ENCODE assay signal across 9 mouse cellular contexts in genomic region chr2:25931249-25931859, GRCm38 (mm10). TPM values are rescaled to one million over a fixed set of nuclear protein-coding genes. Genes with fewer than 3 reads are reported as not detected.
DNase-seq lines count a peak whose midpoint lies in the region; ATAC-seq and TF ChIP-seq lines count a peak whose summit lies in the region.
"Had no signal": no experiment of that assay in that cellular context is flagged by ENCODE, and none has a peak within 500 bp of the region (broad histone marks: within the 10 kb centered on the region; RNA-seq: fewer than 3 reads in every experiment).

No protein-coding gene starts in this region.

- H3K27ac ChIP-seq in forebrain, postnatal 0 days (ENCODE audit: low read depth, low read length): no peak overlapping the region
- H3K27ac ChIP-seq in forebrain, embryonic 10.5 days: no peak overlapping the region
- H3K27ac ChIP-seq in neural tube, embryonic 15.5 days (replicated peaks): no peak overlapping the region
- no peak overlapping the region for H3K27ac ChIP-seq in bone marrow macrophage, adult 2 months (ENCODE audit: insufficient read depth, low read depth, low read length)
- no peak overlapping the region for H3K27ac ChIP-seq in limb, embryonic 10.5 days
- H3K27ac ChIP-seq: hindbrain, embryonic 15.5 days had no signal

- TF ChIP-seq POLR2A in bone marrow macrophage, adult 2 months (IDR thresholded peaks at IDR 0.05; ENCODE audit: borderline replicate concordance, low read depth, low read length): no peak

- H3K4me3 ChIP-seq in forebrain, postnatal 0 days (ENCODE audit: low read depth, low read length): no peak overlapping the region
- H3K4me3 ChIP-seq in forebrain, embryonic 10.5 days: no peak overlapping the region
- no peak overlapping the region for H3K4me3 ChIP-seq in neural tube, embryonic 15.5 days (replicated peaks)
- H3K4me3 ChIP-seq in bone marrow macrophage, adult 2 months (ENCODE audit: insufficient read depth, low read length): no peak overlapping the region
- no peak overlapping the region for H3K4me3 ChIP-seq in limb, embryonic 10.5 days
- H3K4me3 ChIP-seq: hindbrain, embryonic 15.5 days had no signal

- H3K4me2 ChIP-seq in forebrain, postnatal 0 days (ENCODE audit: low read depth): no peak overlapping the region
- H3K4me2 ChIP-seq in neural tube, embryonic 15.5 days: no peak overlapping the region
- H3K4me2 ChIP-seq: hindbrain, embryonic 15.5 days had no signal

- H3K9me3 ChIP-seq in forebrain, postnatal 0 days (ENCODE audit: low read length): no peaks in the 10 kb centered on the region
- no peaks in the 10 kb centered on the region for H3K9me3 ChIP-seq in forebrain, embryonic 10.5 days
- H3K9me3 ChIP-seq in neural tube, embryonic 15.5 days (replicated peaks): no peaks in the 10 kb centered on the region
- H3K9me3 ChIP-seq in limb, embryonic 10.5 days (replicated peaks): no peaks in the 10 kb centered on the region
- H3K9me3 ChIP-seq: hindbrain, embryonic 15.5 days had no signal

- DNase-seq in forebrain, postnatal 0 days: peak; percentile 29
- no peak for DNase-seq in forebrain, embryonic 10.5 days (ENCODE audit: extremely low spot score, low spot score)
- DNase-seq in neural tube, embryonic 10.5 days (ENCODE audit: extremely low spot score, low spot score): peak; percentile 25
- DNase-seq in limb, embryonic 10.5 days (ENCODE audit: low spot score): peak; percentile 59
- peak; percentile 33 for DNase-seq in thymus, postnatal 0 days (ENCODE audit: low spot score)
- DNase-seq in layer of hippocampus, adult 8-10 months (ENCODE audit: low spot score in 2 of 2): no peak

- H3K36me3 ChIP-seq in forebrain, postnatal 0 days (ENCODE audit: insufficient read depth): peaks cover 77% of the 10 kb centered on the region
- H3K36me3 ChIP-seq in forebrain, embryonic 10.5 days (replicated peaks): peaks cover 100% of the 10 kb centered on the region
- peaks cover 84% of the 10 kb centered on the region for H3K36me3 ChIP-seq in neural tube, embryonic 15.5 days
- peaks cover 98% of the 10 kb centered on the region for H3K36me3 ChIP-seq in limb, embryonic 10.5 days

- no peaks in the 10 kb centered on the region for H3K27me3 ChIP-seq in forebrain, postnatal 0 days (ENCODE audit: insufficient read depth, low read length)
- H3K27me3 ChIP-seq in forebrain, embryonic 10.5 days (ENCODE audit: poor library complexity, severe bottlenecking): no peaks in the 10 kb centered on the region
- H3K27me3 ChIP-seq in neural tube, embryonic 15.5 days (replicated peaks): no peaks in the 10 kb centered on the region
- no peaks in the 10 kb centered on the region for H3K27me3 ChIP-seq in limb, embryonic 10.5 days (ENCODE audit: low read depth, poor library complexity, severe bottlenecking)
- H3K27me3 ChIP-seq: hindbrain, embryonic 15.5 days had no signal

- no peak overlapping the region for H3K9ac ChIP-seq in forebrain, postnatal 0 days
- no peak overlapping the region for H3K9ac ChIP-seq in neural tube, embryonic 15.5 days (replicated peaks)
- H3K9ac ChIP-seq: hindbrain, embryonic 15.5 days had no signal

- peak; percentile 57 for TF ChIP-seq CTCF in forebrain, postnatal 0 days (IDR thresholded peaks at IDR 0.05; ENCODE audit: low read depth)
- peak; percentile 69 for TF ChIP-seq CTCF in bone marrow macrophage, adult 2 months (IDR thresholded peaks at IDR 0.05; ENCODE audit: low read depth, low read length)

- ATAC-seq in forebrain, postnatal 0 days: no peak
- ATAC-seq in neural tube, embryonic 15.5 days (ENCODE audit: low FRiP score): no peak

- H3K4me1 ChIP-seq in forebrain, postnatal 0 days (ENCODE audit: insufficient read depth): no peaks in the 10 kb centered on the region
- H3K4me1 ChIP-seq in forebrain, embryonic 10.5 days: no peaks in the 10 kb centered on the region
- no peaks in the 10 kb centered on the region for H3K4me1 ChIP-seq in neural tube, embryonic 15.5 days
- no peaks in the 10 kb centered on the region for H3K4me1 ChIP-seq in bone marrow macrophage, adult 2 months (ENCODE audit: control insufficient read depth, insufficient read depth, low read length)
- H3K4me1 ChIP-seq in limb, embryonic 10.5 days: no peaks in the 10 kb centered on the region
- H3K4me1 ChIP-seq: hindbrain, embryonic 15.5 days had no signal

- WGBS in forebrain, postnatal 0 days: 83% methylated on average over 6 of the region's 6 CpGs
- WGBS in forebrain, embryonic 10.5 days: 85% methylated on average over 6 of the region's 6 CpGs
- 85% methylated on average over 6 of the region's 6 CpGs for WGBS in neural tube, embryonic 15.5 days
- WGBS in limb, embryonic 10.5 days: 85% methylated on average over 6 of the region's 6 CpGs

RNA-seq across cellular contexts. Expression of gene Camsap1, which starts 51.7 kb away (rescaled TPM):
- 132 and 140 TPM in 2 replicates for total RNA-seq in forebrain, postnatal 0 days (2014; rRNA removed)
- polyA plus RNA-seq in forebrain, postnatal 0 days (2015; fragmentation: Nextera tagmentation; extraction: Ambion mirVana): 50.4 and 60.0 TPM in 2 replicates
- 24.5 and 28.9 TPM in 2 replicates for polyA plus RNA-seq in forebrain, embryonic 10.5 days (2016; fragmentation: Nextera tagmentation; extraction: Ambion mirVana)
- 42.3 and 61.6 TPM in 2 replicates for polyA plus RNA-seq in neural tube, embryonic 15.5 days (2015; fragmentation: Nextera tagmentation; extraction: Ambion mirVana)
- polyA plus RNA-seq in bone marrow macrophage, adult 2 months (2012; ENCODE audit: insufficient read depth, insufficient read length, missing spikeins): 11.3 and 12.0 TPM in 2 replicates
- polyA plus RNA-seq in limb, embryonic 10.5 days (2016; fragmentation: Nextera tagmentation; extraction: Ambion mirVana): 30.5 and 34.7 TPM in 2 replicates
- 6.1 and 8.0 TPM in 2 replicates for polyA plus RNA-seq in thymus, postnatal 0 days (2015; fragmentation: Nextera tagmentation; extraction: Ambion mirVana)
- 100 to 1,000 TPM; 126 to 157 (median 135) TPM for total RNA-seq in layer of hippocampus, adult 8-10 months (2022)

Comparison
In these comparisons a context has a peak if more than half of its experiments do, and no peak if none do; other contexts are left out.
1. DNase-seq: peak in forebrain, postnatal 0 days (single experiment), neural tube, embryonic 10.5 days (single experiment), limb, embryonic 10.5 days (single experiment) and thymus, postnatal 0 days (single experiment); none in forebrain, embryonic 10.5 days (single experiment) and layer of hippocampus, adult 8-10 months (0 of 2).